In the genomic region with DNA sequence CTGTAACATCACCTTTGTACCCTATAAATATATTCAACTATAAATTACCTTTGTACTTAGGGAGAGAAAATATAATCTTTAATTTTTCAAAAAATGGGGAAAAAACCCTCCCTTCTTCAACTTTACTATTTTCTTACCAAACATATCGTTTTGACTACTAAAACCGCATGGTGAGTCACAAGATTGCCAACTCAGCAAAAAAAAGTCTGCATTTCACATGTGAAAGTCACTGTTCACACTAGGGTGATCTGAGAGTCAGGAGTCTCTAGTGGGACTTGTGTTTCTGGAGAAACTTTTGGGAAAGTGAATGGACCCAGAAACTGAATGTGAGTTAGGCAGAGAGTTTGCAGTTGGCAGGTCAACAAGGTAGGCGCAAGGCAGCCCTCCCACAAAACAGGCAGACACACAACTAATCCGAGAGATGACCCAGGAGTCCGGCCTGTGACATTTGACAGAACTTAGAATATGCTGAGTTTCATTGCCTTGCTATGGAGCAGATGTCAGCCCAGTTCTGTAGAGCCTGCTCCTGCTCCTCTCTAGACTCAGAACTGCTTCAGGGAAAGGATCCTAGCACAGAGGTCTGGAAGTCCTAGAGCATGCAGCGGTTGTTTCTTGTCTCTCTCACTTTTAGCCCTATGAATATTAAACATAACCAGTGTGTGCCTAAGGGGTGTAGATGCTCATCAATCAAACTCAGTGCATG, we compare ENCODE assay signal across 21 mouse cellular contexts. TPM values are rescaled to one million over a fixed set of nuclear protein-coding genes. Genes with fewer than 3 reads are reported as not detected.
A peak's percentile ranks its signal among the peaks of the same experiment; 100 is the strongest.
DNase-seq lines count a peak whose midpoint lies in the region; ATAC-seq and TF ChIP-seq lines count a peak whose summit lies in the region.
"Had no signal": no experiment of that assay in that cellular context is flagged by ENCODE, and none has a peak within 500 bp of the region (broad histone marks: within the 10 kb centered on the region; RNA-seq: fewer than 3 reads in every experiment).

No protein-coding gene starts in this region.

- H3K4me3 ChIP-seq in forebrain, embryonic 13.5 days: no peak overlapping the region
- H3K4me3 ChIP-seq in forebrain, embryonic 11.5 days (ENCODE audit: low read depth, low read length): no peak overlapping the region
- H3K4me3 ChIP-seq in layer of hippocampus, adult 2 months: no peak overlapping the region
- H3K4me3 ChIP-seq in MEL (ENCODE audit: control insufficient read depth in 1 of 2, insufficient read depth in 1 of 2, low read depth in 2 of 2, low read length in 2 of 2): no peak overlapping the region
- no peak overlapping the region for H3K4me3 ChIP-seq in hindbrain, embryonic 16.5 days (ENCODE audit: low read length)
- H3K4me3 ChIP-seq in neural tube, embryonic 15.5 days (replicated peaks): no peak overlapping the region
- H3K4me3 ChIP-seq: embryonic facial prominence, embryonic 12.5 days; erythroblast, embryonic 14.5 days; heart, adult 2 months; limb, embryonic 13.5 days; liver, embryonic 13.5 days; midbrain, embryonic 12.5 days had no signal

- TF ChIP-seq RAD21 in MEL (IDR thresholded peaks at IDR 0.05; ENCODE audit: low read depth, low read length): no peak

- no peak overlapping the region for H3K4me2 ChIP-seq in forebrain, embryonic 13.5 days
- no peak overlapping the region for H3K4me2 ChIP-seq in forebrain, embryonic 11.5 days (ENCODE audit: low read depth, low read length, severe bottlenecking)
- H3K4me2 ChIP-seq in hindbrain, embryonic 16.5 days (ENCODE audit: low read length): no peak overlapping the region
- no peak overlapping the region for H3K4me2 ChIP-seq in neural tube, embryonic 15.5 days
- H3K4me2 ChIP-seq: embryonic facial prominence, embryonic 12.5 days; limb, embryonic 13.5 days; liver, embryonic 13.5 days; midbrain, embryonic 12.5 days had no signal

- ATAC-seq in forebrain, embryonic 13.5 days: peak; percentile 24; the same call in 1 of the 2 replicates
- ATAC-seq in forebrain, embryonic 11.5 days (replicated peaks; ENCODE audit: low FRiP score): no peak
- 0 out of 2 replicates have a peak, but pooled peaks have one; percentile 48 for ATAC-seq in hindbrain, embryonic 16.5 days
- no peak for ATAC-seq in neural tube, embryonic 15.5 days (ENCODE audit: low FRiP score)
- ATAC-seq: intestine, embryonic 16.5 days had no signal

- H3K4me1 ChIP-seq in forebrain, embryonic 13.5 days: peaks cover 7% of the 10 kb centered on the region; the same call in 1 of the 2 replicates
- H3K4me1 ChIP-seq in forebrain, embryonic 11.5 days (replicated peaks; ENCODE audit: control insufficient read depth, insufficient read depth, low read length): no peaks in the 10 kb centered on the region
- no peaks in the 10 kb centered on the region for H3K4me1 ChIP-seq in MEL (ENCODE audit: control insufficient read depth in 1 of 2, insufficient read depth in 2 of 2, low read length in 2 of 2)
- no peaks in the 10 kb centered on the region for H3K4me1 ChIP-seq in hindbrain, embryonic 16.5 days (ENCODE audit: control insufficient read depth, insufficient read depth, low read depth, low read length)
- H3K4me1 ChIP-seq in neural tube, embryonic 15.5 days: no peaks in the 10 kb centered on the region
- H3K4me1 ChIP-seq: limb, embryonic 13.5 days; liver, embryonic 13.5 days had no signal

- TF ChIP-seq POLR2A in MEL (IDR thresholded peaks at IDR 0.05; ENCODE audit: control insufficient read depth in 1 of 2, insufficient read depth in 1 of 2, low read depth in 1 of 2, low read length in 2 of 2, poor library complexity in 1 of 2): no peak

- TF ChIP-seq CTCF in layer of hippocampus, adult 2 months (conservative IDR thresholded peaks at IDR 0.05): no peak
- TF ChIP-seq CTCF in MEL (IDR thresholded peaks at IDR 0.05 in 2 of 3, conservative IDR thresholded peaks at IDR 0.05 in 1 of 3; ENCODE audit: control insufficient read depth in 1 of 3, insufficient read depth in 1 of 3, low read depth in 2 of 3, low read length in 3 of 3, poor library complexity in 1 of 3, severe bottlenecking in 1 of 3): no peak

- TF ChIP-seq EP300 in MEL (IDR thresholded peaks at IDR 0.05; ENCODE audit: low read depth in 1 of 2, low read length in 2 of 2): no peak

- no peaks in the 10 kb centered on the region for H3K27me3 ChIP-seq in forebrain, embryonic 13.5 days
- no peaks in the 10 kb centered on the region for H3K27me3 ChIP-seq in forebrain, embryonic 11.5 days (ENCODE audit: control insufficient read depth, insufficient read depth, low read length)
- H3K27me3 ChIP-seq in MEL (ENCODE audit: control insufficient read depth in 1 of 2, insufficient read depth in 2 of 2, low read length in 2 of 2): no peaks in the 10 kb centered on the region
- H3K27me3 ChIP-seq in hindbrain, embryonic 16.5 days (replicated peaks; ENCODE audit: control insufficient read depth, insufficient read depth, low read length): no peaks in the 10 kb centered on the region
- H3K27me3 ChIP-seq in neural tube, embryonic 15.5 days (replicated peaks): no peaks in the 10 kb centered on the region
- H3K27me3 ChIP-seq: embryonic facial prominence, embryonic 12.5 days; limb, embryonic 13.5 days; liver, embryonic 13.5 days; midbrain, embryonic 12.5 days had no signal

- no peak for DNase-seq in forebrain, embryonic 11.5 days (ENCODE audit: low spot score)
- no peak for DNase-seq in layer of hippocampus, adult 2 months (ENCODE audit: low spot score in 2 of 2)
- no peak for DNase-seq in layer of hippocampus, postnatal 25 days (ENCODE audit: extremely low spot score in 1 of 2, low spot score in 1 of 2)
- DNase-seq in MEL (ENCODE audit: low read depth, low spot score): no peak
- DNase-seq: adrenal gland, adult 2 months; gastrocnemius, postnatal 25 days; heart, adult 2 months; heart, postnatal 36 days; kidney, postnatal 36 days; liver, embryonic 13.5 days; right cerebral cortex, postnatal 4 days; thymus, adult 2 months had no signal

- H3K79me2 ChIP-seq in MEL (ENCODE audit: control insufficient read depth, insufficient read depth, low read length, poor library complexity): no peaks in the 10 kb centered on the region

- no peaks in the 10 kb centered on the region for H3K36me3 ChIP-seq in forebrain, embryonic 13.5 days (ENCODE audit: poor library complexity, severe bottlenecking)
- no peaks in the 10 kb centered on the region for H3K36me3 ChIP-seq in forebrain, embryonic 11.5 days (ENCODE audit: control insufficient read depth, insufficient read depth, low read length)
- H3K36me3 ChIP-seq in MEL (ENCODE audit: control insufficient read depth in 1 of 2, insufficient read depth in 2 of 2, low read length in 2 of 2): no peaks in the 10 kb centered on the region
- H3K36me3 ChIP-seq in hindbrain, embryonic 16.5 days (ENCODE audit: control insufficient read depth, insufficient read depth, low read length): no peaks in the 10 kb centered on the region
- no peaks in the 10 kb centered on the region for H3K36me3 ChIP-seq in neural tube, embryonic 15.5 days
- H3K36me3 ChIP-seq: embryonic facial prominence, embryonic 12.5 days; limb, embryonic 13.5 days; liver, embryonic 13.5 days; midbrain, embryonic 12.5 days had no signal

- no peak overlapping the region for H3K9ac ChIP-seq in forebrain, embryonic 13.5 days
- no peak overlapping the region for H3K9ac ChIP-seq in forebrain, embryonic 11.5 days (ENCODE audit: low read length)
- no peak overlapping the region for H3K9ac ChIP-seq in MEL (ENCODE audit: control insufficient read depth, low read depth, low read length, poor library complexity, severe bottlenecking)
- H3K9ac ChIP-seq in hindbrain, embryonic 16.5 days (ENCODE audit: low read depth, low read length): no peak overlapping the region
- H3K9ac ChIP-seq in neural tube, embryonic 15.5 days (replicated peaks): no peak overlapping the region
- H3K9ac ChIP-seq: embryonic facial prominence, embryonic 12.5 days; limb, embryonic 13.5 days; liver, embryonic 13.5 days; midbrain, embryonic 12.5 days had no signal

- H3K27ac ChIP-seq in forebrain, embryonic 13.5 days: no peak overlapping the region
- H3K27ac ChIP-seq in forebrain, embryonic 11.5 days (ENCODE audit: low read depth, low read length): no peak overlapping the region
- H3K27ac ChIP-seq in layer of hippocampus, adult 2 months: peak overlapping the region; percentile 67
- H3K27ac ChIP-seq in MEL (ENCODE audit: control insufficient read depth, low read depth, low read length): no peak overlapping the region
- H3K27ac ChIP-seq in hindbrain, embryonic 16.5 days (ENCODE audit: low read depth, low read length): no peak overlapping the region
- no peak overlapping the region for H3K27ac ChIP-seq in neural tube, embryonic 15.5 days (replicated peaks)
- H3K27ac ChIP-seq: embryonic facial prominence, embryonic 12.5 days; heart, adult 2 months; limb, embryonic 13.5 days; liver, embryonic 13.5 days; macrophage; midbrain, embryonic 12.5 days had no signal

- no peaks in the 10 kb centered on the region for H3K9me3 ChIP-seq in forebrain, embryonic 13.5 days (replicated peaks)
- no peaks in the 10 kb centered on the region for H3K9me3 ChIP-seq in forebrain, embryonic 11.5 days (ENCODE audit: control insufficient read depth, low read length)
- no peaks in the 10 kb centered on the region for H3K9me3 ChIP-seq in MEL (replicated peaks; ENCODE audit: insufficient read depth, low read length)
- no peaks in the 10 kb centered on the region for H3K9me3 ChIP-seq in hindbrain, embryonic 16.5 days (ENCODE audit: control insufficient read depth, low read length)
- no peaks in the 10 kb centered on the region for H3K9me3 ChIP-seq in neural tube, embryonic 15.5 days (replicated peaks)
- H3K9me3 ChIP-seq: embryonic facial prominence, embryonic 12.5 days; limb, embryonic 13.5 days; liver, embryonic 13.5 days; midbrain, embryonic 12.5 days had no signal

- WGBS in forebrain, embryonic 13.5 days: 93% methylated on average over 6 of the region's 6 CpGs
- WGBS in forebrain, embryonic 11.5 days: 91% methylated on average over 6 of the region's 6 CpGs
- WGBS in hindbrain, embryonic 16.5 days: 86% methylated on average over 6 of the region's 6 CpGs
- 92% methylated on average over 6 of the region's 6 CpGs for WGBS in neural tube, embryonic 15.5 days

TF ChIP-seq in MEL, 35 proteins besides CTCF, POLR2A, EP300 and RAD21:
- TF ChIP-seq SMC3 (IDR thresholded peaks at IDR 0.05; ENCODE audit: low read depth, low read length): no peak
- TF ChIP-seq MAFK (IDR thresholded peaks at IDR 0.05; ENCODE audit: borderline replicate concordance, low read depth, low read length): peak; percentile 44; the same call in 1 of the 2 replicates
TF ChIP-seq in MEL: peak in this region for 1.

RNA-seq across cellular contexts. Expression of a gene that starts 26.4 kb away (rescaled TPM):
- 10.4 and 10.5 TPM in 2 replicates for polyA plus RNA-seq in forebrain, embryonic 13.5 days (2015; fragmentation: Nextera tagmentation; extraction: Ambion mirVana)
- 19.7 and 23.1 TPM in 2 replicates for polyA plus RNA-seq in forebrain, embryonic 11.5 days (2014; fragmentation: Nextera tagmentation; extraction: Ambion mirVana)
- total RNA-seq in layer of hippocampus, adult 2 months (2021): 1 to 10 TPM; 5.9 to 6.1 TPM
- total RNA-seq in layer of hippocampus, postnatal 25 days (2021): 10 to 100 TPM in 1 of 2 experiments, 1 to 10 TPM in 1; 6.4 to 10.6 TPM
- not detected in 2 replicates for total RNA-seq in MEL (2012; rRNA removed)
- not detected for polyA plus RNA-seq in MEL (2012; ENCODE audit: insufficient read depth in 1 of 2, insufficient read length in 2 of 2, low read depth in 1 of 2, low replicate concordance in 2 of 2, missing spikeins in 1 of 2)
- 12.4 and 13.0 TPM in 2 replicates for polyA plus RNA-seq in hindbrain, embryonic 16.5 days (2015; fragmentation: Nextera tagmentation; extraction: Ambion mirVana)
- 13.9 and 20.7 TPM in 2 replicates for polyA plus RNA-seq in neural tube, embryonic 15.5 days (2015; fragmentation: Nextera tagmentation; extraction: Ambion mirVana)
- polyA plus RNA-seq: erythroblast, embryonic 14.5 days; macrophage had no signal

Comparison
In these comparisons a context has a peak if more than half of its experiments do, and no peak if none do; other contexts are left out.
1. ATAC-seq: peak in forebrain, embryonic 13.5 days (single experiment) and hindbrain, embryonic 16.5 days (single experiment); none in forebrain, embryonic 11.5 days (single experiment) and neural tube, embryonic 15.5 days (single experiment).
2. RNA of a gene that starts 26.4 kb away (polyA plus RNA-seq): 19.7 to 23.1 TPM in forebrain, embryonic 11.5 days, 13.9 to 20.7 TPM in neural tube, embryonic 15.5 days, 12.4 to 13.0 TPM in hindbrain, embryonic 16.5 days and 10.4 to 10.5 TPM in forebrain, embryonic 13.5 days; not detected in MEL; every median in the first group is over 10 times any median in the second.